Mouse (Mus musculus): Measurements from ENCODE around the gene Hmox1.

DNA sequence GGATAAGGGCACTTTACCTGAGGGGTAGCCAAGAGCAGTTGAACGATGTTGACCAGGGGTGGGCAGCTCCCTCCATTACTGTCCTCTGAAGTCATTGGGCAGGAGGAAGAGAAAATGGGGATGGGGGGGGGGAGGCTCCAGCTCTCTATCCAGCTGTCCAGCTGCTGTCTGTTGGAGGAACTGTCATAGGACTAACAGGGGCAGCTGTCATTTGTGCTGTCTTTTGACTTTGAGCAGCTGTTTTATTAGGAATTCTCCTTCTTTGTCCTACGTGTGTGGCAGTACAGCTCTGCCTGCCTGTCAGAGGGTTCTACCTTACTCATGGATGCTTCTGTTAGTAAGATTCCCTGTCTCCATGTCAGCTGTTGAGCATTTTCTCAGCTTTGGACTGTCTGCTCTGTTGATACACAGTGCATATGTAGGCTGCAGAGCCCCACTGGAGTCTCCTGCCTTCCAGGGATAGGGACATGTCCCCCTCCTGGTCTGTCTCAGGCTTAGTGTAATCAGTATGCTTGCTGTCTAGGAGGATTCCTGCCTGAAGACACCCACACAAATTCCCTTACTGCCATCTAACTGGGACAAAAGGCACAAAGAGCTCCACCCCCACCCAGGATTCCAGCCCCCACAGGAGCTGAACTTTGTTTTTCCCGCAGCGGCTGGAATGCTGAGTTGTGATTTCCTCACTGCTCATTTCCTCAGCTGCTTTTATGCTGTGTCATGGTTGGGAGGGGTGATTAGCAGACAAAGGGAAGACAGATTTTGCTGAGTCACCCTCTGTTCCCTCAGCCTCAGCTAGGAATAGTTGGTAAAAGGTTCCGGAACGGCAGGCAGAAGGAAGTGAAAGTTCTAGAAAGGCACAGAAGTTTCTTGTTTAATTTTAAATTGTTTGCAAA is 4.2 kb upstream of the Hmox1 start:
- TF ChIP-seq CTCF (IDR thresholded peaks at IDR 0.05; ENCODE audit: control insufficient read depth, insufficient read depth, insufficient replicate concordance, low read depth, low read length) (no peak), POLR2A (IDR thresholded peaks at IDR 0.05; ENCODE audit: control insufficient read depth, low read depth, low read length) (no peak)
